Mouse (Mus musculus) embryonic facial prominence, embryonic 10.5 days (tissue): ENCODE measurements at regions not wholly inside any gene's neighbourhood (a gene's known extent, or its start where the extent isn't known, plus 50 kb on each side); places are given as distances from the start of the nearest gene placed in this dataset.

Source experiments
- DNase-seq: peaks from one replicate; pipeline ENCODE4 v3.0.0-alpha.2; 2017; ENCODE audit warnings: low spot score
- H3K27ac ChIP-seq: fragments of 300-500 bp; sonication (generic); replicated peaks from 2 replicates; pipeline ENCODE4 v1.5.1; 2016; ENCODE audit warnings: mild to moderate bottlenecking
- H3K27me3 ChIP-seq: fragments of 300-500 bp; sonication (generic); replicated peaks from 2 replicates; pipeline ENCODE4 v1.6.1; 2016; ENCODE audit warnings: low read depth, mild to moderate bottlenecking; ENCODE audit not compliant: poor library complexity, severe bottlenecking
- H3K36me3 ChIP-seq: fragments of 300-500 bp; sonication (generic); replicated peaks from 2 replicates; pipeline ENCODE4 v1.6.1; 2016; ENCODE audit warnings: mild to moderate bottlenecking, moderate library complexity
- H3K4me1 ChIP-seq: fragments of 300-500 bp; sonication (generic); 2 replicates; pipeline ENCODE4 v1.6.1; 2016
- H3K4me3 ChIP-seq: fragments of 300-500 bp; sonication (generic); 2 replicates; pipeline ENCODE4 v1.5.1; 2016; ENCODE audit warnings: mild to moderate bottlenecking, moderate library complexity
- H3K9me3 ChIP-seq: fragments of 300-500 bp; sonication (generic); 2 replicates; pipeline ENCODE4 v1.6.1; 2016; ENCODE audit warnings: mild to moderate bottlenecking
- WGBS: fragments of 180-500 bp; shearing (Covaris S2); methylation state at CpG from one replicate; pipeline ENCODE4 v1.1.7; 2016; 5-methylcytosine and 5-hydroxymethylcytosine counted together

DNA sequence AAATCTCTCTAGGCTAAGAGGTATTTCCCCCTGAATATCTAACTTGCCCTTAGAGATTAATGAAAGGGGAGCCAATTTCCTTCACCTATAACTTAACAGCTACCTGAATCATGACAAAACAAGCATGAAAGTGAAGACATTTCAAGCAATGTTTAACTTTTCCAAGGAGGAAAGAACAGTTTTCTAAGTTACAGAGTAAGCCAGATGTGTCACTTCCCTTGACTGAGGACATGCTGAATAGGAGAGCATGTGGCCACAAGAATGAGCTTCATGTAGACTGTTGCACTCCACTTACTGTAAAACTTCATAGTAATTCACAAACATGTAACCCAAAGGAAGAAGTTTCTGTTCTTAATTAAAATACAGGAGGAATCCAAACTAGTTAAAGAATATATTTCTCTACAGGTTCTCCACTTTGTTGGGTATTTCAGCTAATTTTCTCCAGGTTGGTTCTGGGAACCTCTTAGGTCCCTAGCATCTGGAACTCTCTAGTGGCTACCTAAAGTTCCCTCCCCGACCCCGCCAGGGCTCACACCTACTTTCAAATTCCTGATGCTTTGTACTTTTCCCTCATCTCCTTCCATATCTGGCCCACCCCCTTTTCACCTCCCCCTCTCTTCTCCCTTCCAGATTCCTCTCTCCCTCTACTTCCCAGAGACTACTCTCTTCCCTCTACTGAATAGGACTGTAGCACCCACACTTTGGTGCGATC is 142.0 kb upstream of the Tyrp1 start:
- 93% methylated on average over 3 of the region's 3 CpGs for WGBS
- no peaks in the 10 kb centered on the region for H3K27me3 ChIP-seq
- DNase-seq: no peak
- no peaks in the 10 kb centered on the region for H3K4me1 ChIP-seq
- no peak overlapping the region for H3K4me3 ChIP-seq
- no peaks in the 10 kb centered on the region for H3K36me3 ChIP-seq
- H3K9me3 ChIP-seq: no peaks in the 10 kb centered on the region
- no peak overlapping the region for H3K27ac ChIP-seq

DNA sequence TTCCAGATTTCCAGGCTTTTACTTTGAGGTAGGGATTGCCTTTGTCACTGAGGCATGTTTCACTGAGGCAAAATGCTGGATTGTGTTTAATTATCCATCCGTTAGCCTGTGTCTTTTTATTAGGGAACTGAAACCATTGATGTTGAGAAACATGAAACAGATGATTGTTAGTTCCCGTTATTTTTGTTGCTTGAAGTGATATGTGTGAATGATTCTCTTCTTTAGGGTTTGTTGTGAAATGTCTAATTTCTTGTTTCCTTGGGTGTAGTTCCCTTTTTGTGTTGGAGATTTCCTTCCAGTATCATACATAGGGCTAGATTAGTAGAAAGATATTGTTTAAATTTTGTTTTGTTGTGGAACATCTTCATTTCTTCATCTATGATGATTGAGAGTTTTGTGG is 121.2 kb upstream of the Tyrp1 start:
- no peak overlapping the region for H3K27ac ChIP-seq
- no peaks in the 10 kb centered on the region for H3K4me1 ChIP-seq
- H3K4me3 ChIP-seq: no peak overlapping the region
- no peaks in the 10 kb centered on the region for H3K9me3 ChIP-seq
- 92% methylated on average over 2 of the region's 2 CpGs for WGBS
- H3K27me3 ChIP-seq: no peaks in the 10 kb centered on the region
- no peak for DNase-seq
- no peaks in the 10 kb centered on the region for H3K36me3 ChIP-seq

DNA sequence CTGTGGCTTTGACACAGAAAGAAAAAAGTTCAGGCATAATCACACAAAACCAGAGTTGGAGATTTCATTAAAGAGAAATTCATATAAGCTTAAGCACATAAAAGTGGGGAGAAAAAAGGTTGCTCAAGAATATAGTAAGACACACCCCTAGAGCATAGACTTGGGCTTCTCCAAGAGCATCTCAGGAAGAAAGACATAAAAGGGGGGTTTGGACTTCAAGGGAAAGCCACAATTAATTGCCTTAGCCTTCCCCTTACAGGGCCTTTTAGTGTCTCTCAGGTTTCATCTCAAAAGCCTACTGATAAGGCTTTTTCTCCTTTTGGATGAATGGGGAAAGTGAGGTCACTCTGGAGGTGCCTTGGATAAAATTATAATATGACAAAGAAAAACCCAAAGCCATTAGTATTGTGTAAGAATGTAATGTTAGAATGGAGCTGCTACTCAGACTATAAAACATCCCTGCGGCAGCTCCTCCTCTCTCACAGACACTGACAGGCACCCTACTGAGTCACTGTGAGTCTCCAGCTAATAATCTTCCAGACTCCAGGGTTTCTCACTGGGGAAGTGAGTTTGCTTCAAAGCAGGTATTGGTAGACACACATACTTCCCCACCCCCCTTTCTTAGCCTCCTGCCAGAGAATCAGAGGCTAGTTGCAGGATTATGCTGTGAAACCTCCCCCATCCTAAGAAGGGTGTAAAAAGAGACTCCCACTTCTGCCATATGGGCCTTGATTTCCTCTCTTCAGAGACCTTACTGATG is 88.8 kb upstream of the Tyrp1 start:
- WGBS: 34% methylated on average over 1 of the region's 1 CpGs
- no peak overlapping the region for H3K27ac ChIP-seq

DNA sequence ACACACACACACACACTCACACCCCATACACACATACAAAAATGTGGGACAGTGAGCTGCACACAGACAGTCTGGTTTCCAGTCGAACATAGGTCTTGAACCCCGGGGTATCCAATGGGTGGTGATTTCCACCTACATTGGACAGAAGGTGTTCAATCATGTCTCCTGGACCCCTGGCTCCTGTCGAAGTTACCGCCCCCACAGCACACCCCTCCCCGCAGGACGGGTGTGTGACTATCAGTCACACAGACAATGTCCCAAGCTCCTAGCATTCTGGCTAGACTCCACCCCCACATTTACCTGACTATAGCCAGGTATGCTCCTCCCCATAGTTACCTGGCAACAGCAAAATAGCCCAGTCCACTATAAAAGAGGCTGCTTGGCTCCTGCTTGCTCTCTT is 81.7 kb upstream of the Tyrp1 start:
- Histone ChIP-seq H3K27ac (no peak overlapping the region), H3K4me3 (no peak overlapping the region), H3K9me3 (no peaks in the 10 kb centered on the region), H3K27me3 (no peaks in the 10 kb centered on the region), H3K4me1 (no peaks in the 10 kb centered on the region), H3K36me3 (no peaks in the 10 kb centered on the region)
- WGBS: 81% methylated on average over 6 of the region's 6 CpGs
- DNase-seq: no peak

More for the DNA sequence above, 88.8 kb upstream of the Tyrp1 start:
- Histone ChIP-seq H3K4me1 (0 out of 2 replicates have a peak, but pooled peaks cover 3% of the 10 kb centered on the region), H3K27me3 (no peaks in the 10 kb centered on the region), H3K36me3 (no peaks in the 10 kb centered on the region), H3K9me3 (no peaks in the 10 kb centered on the region), H3K4me3 (no peak overlapping the region)
- no peak for DNase-seq

DNA sequence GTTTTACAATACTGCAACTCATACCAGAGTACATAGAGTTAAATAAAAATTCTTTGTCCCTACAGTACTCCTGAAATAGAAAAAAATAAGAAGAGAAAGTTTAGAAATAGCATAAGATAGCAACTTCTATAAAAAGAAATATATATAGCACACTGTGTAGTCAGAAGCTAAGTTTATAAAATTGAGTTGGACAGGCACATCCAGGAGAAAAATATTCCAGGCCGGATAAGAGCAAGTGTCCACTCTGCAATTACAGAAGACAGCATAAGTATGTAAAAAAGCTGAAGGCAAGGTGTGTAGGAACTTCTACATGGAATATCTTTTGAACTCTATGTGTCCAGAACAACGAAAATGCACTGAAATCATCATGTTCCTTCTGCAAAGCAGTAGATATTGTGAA is 77.8 kb upstream of the Tyrp1 start:
- H3K4me3 ChIP-seq: no peak overlapping the region
- no peak overlapping the region for H3K27ac ChIP-seq
- no peaks in the 10 kb centered on the region for H3K36me3 ChIP-seq
- no peaks in the 10 kb centered on the region for H3K4me1 ChIP-seq
- no peak for DNase-seq
- H3K9me3 ChIP-seq: no peaks in the 10 kb centered on the region
- H3K27me3 ChIP-seq: no peaks in the 10 kb centered on the region
- 86% methylated on average over 2 of the region's 2 CpGs for whole genome bisulfite sequencing

DNA sequence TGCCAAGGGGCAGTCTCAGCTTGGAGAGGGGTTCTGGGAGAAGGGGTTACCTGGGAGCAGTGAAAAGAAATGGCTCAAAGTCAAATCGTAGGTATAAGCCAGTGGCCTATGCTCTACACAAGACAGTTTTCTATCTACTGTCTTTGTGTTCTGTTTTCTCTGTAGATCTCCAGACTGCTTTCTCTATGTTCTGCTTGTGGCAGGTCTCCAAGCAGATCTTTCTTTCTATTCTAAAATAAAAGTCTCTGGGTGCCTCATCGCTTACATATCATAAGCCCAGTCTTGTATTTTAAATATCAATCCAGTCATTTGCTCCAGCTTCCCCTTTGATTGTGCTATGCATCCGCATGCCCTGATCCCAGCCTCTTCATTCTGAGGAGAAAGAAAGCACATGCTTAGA is 69.9 kb upstream of the Tyrp1 start:
- Histone ChIP-seq H3K4me1 (no peaks in the 10 kb centered on the region), H3K27ac (no peak overlapping the region), H3K27me3 (no peaks in the 10 kb centered on the region), H3K4me3 (no peak overlapping the region), H3K9me3 (no peaks in the 10 kb centered on the region), H3K36me3 (no peaks in the 10 kb centered on the region)
- WGBS: 93% methylated on average over 3 of the region's 3 CpGs
- DNase-seq: no peak

DNA sequence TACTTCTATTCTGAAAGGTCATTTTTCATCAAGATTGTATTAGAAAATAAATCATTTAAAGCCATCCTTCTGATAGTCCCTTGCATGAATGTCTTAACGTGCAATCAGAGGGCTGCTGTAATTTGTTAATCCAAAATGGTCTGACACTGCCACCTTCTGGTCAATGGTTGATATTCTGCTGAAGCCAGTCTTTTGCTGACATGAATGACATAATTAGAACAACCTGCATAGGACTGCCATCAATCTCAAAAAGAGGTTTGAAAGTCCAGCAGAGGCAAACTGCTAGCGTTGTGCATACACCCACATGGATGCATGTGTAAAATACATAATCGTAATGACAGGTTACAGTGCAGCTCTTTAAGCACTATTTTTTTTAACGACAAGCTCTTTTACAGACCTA is 68.1 kb upstream of the Tyrp1 start:
- no peak overlapping the region for H3K4me3 ChIP-seq
- H3K27ac ChIP-seq: no peak overlapping the region
- 37% methylated on average over 4 of the region's 4 CpGs for WGBS
- DNase-seq: peak; percentile 66
- no peaks in the 10 kb centered on the region for H3K4me1 ChIP-seq
- H3K36me3 ChIP-seq: no peaks in the 10 kb centered on the region
- H3K27me3 ChIP-seq: no peaks in the 10 kb centered on the region
- H3K9me3 ChIP-seq: no peaks in the 10 kb centered on the region

DNA sequence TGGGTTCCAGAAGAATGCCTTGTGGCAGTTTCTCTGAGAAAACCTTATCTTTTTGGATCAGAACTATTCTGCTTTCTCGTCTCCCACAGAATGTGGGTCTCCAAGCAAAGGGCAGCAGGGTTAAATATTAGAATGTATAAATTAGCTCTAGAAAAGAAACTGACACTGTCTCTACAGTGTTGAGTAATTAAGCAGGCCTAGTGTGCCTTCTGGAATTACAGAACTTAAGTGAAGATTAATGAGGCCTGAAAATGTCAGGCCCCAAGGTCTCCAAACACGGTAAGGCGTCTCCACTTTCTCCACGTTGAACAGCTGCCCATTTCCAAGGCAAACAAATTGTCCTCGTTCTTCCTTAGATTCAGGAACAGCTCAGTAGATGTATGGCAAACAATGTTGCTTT is 66.5 kb upstream of the Tyrp1 start:
- no peaks in the 10 kb centered on the region for H3K27me3 ChIP-seq
- H3K9me3 ChIP-seq: no peaks in the 10 kb centered on the region
- H3K27ac ChIP-seq: no peak overlapping the region
- WGBS: 69% methylated on average over 5 of the region's 5 CpGs
- DNase-seq: no peak
- H3K36me3 ChIP-seq: no peaks in the 10 kb centered on the region
- H3K4me3 ChIP-seq: no peak overlapping the region
- no peaks in the 10 kb centered on the region for H3K4me1 ChIP-seq
